Mouse (Mus musculus) limb, embryonic 12.5 days (tissue): ENCODE data around the gene Tmprss6. TPM values are rescaled to one million over a fixed set of nuclear protein-coding genes. Genes with fewer than 3 reads are reported as not detected.

Experiments used
- ATAC-seq: fragments of 200-750 bp; cut with Nextera tagmentation; 2 replicates; pipeline ENCODE4 v1.8.0; 2017; ENCODE audit warnings: low read depth, moderate TSS enrichment; ENCODE audit not compliant: insufficient number of reproducible peaks, insufficient read depth, low FRiP score, low TSS enrichment
- H3K27ac ChIP-seq: fragments of 300-500 bp; sonication (generic); 2 replicates; pipeline ENCODE4 v1.5.1; 2016; ENCODE audit warnings: mild to moderate bottlenecking, moderate library complexity
- H3K27me3 ChIP-seq: fragments of 300-500 bp; sonication (generic); 2 replicates; pipeline ENCODE4 v1.6.1; 2016; ENCODE audit warnings: mild to moderate bottlenecking, moderate library complexity
- H3K36me3 ChIP-seq: fragments of 300-500 bp; sonication (generic); 2 replicates; pipeline ENCODE4 v1.6.1; 2016; ENCODE audit warnings: mild to moderate bottlenecking, moderate library complexity
- H3K4me1 ChIP-seq: fragments of 300-500 bp; sonication (generic); replicated peaks from 2 replicates; pipeline ENCODE4 v1.6.1; 2016
- H3K4me2 ChIP-seq: fragments of 300-500 bp; sonication (generic); 2 replicates; pipeline ENCODE4 v1.6.1; 2016; ENCODE audit warnings: mild to moderate bottlenecking, moderate library complexity
- H3K4me3 ChIP-seq: fragments of 300-500 bp; sonication (generic); replicated peaks from 2 replicates; pipeline ENCODE4 v1.5.1; 2016; ENCODE audit warnings: mild to moderate bottlenecking
- H3K9ac ChIP-seq: fragments of 300-500 bp; sonication (generic); replicated peaks from 2 replicates; pipeline ENCODE4 v1.6.1; 2016; ENCODE audit warnings: mild to moderate bottlenecking, moderate library complexity
- H3K9me3 ChIP-seq: fragments of 300-500 bp; sonication (generic); 2 replicates; pipeline ENCODE4 v1.6.1; 2016; ENCODE audit warnings: mild to moderate bottlenecking, moderate library complexity
- WGBS: fragments of 180-500 bp; shearing (Covaris S2); methylation state at CpG from one replicate; pipeline ENCODE4 v1.1.7; 2016; 5-methylcytosine and 5-hydroxymethylcytosine counted together
- polyA plus RNA-seq: library from polyadenylated mRNA; unstranded; fragments of >200 nt; fragmentation: Nextera tagmentation; extraction: Ambion mirVana; gene quantifications from 2 replicates; pipeline ENCODE4 v1.2.1, GENCODE M21; 2016

Gene Tmprss6
- polyA plus RNA-seq, 1 experiment from 2014 or later, result 0.10 TPM

DNA sequence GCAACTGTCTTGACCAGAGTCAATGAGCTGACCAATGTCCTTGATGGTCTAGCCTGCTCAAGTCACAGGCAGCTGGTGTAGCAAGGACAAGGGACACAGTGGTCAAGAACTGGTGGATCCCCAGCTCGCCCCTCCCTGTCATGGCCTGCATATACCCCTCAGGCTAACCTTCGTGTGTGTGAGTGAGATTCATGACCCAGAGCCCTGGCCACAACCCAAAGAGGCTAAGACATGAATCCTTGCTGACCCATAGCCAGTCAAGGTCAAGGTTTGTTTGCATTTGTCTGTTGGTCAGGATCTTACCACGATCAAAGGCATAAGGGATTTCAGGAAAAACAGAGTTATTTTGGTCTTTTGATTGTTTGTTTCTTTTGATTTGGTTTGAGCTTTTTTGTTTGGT, 14.1 kb upstream of the Tmprss6 start:
- Histone ChIP-seq H3K4me1 (no peaks in the 10 kb centered on the region), H3K36me3 (no peaks in the 10 kb centered on the region), H3K27me3 (peaks cover 10% of the 10 kb centered on the region; the same call in 1 of the 2 replicates), H3K4me3 (no peak overlapping the region), H3K27ac (no peak overlapping the region), H3K9me3 (no peaks in the 10 kb centered on the region; the same call in 1 of the 2 replicates), H3K4me2 (no peak overlapping the region), H3K9ac (no peak overlapping the region)
- no peak for ATAC-seq
- WGBS, result 85% methylated on average over 3 of the region's 3 CpGs

- ATAC-seq, result no peak
- Histone ChIP-seq H3K4me3 (no peak overlapping the region), H3K9me3 (no peaks in the 10 kb centered on the region; the same call in 1 of the 2 replicates), H3K36me3 (no peaks in the 10 kb centered on the region), H3K4me2 (no peak overlapping the region), H3K9ac (no peak overlapping the region), H3K27ac (no peak overlapping the region), H3K27me3 (peaks cover 10% of the 10 kb centered on the region; the same call in 1 of the 2 replicates), H3K4me1 (no peaks in the 10 kb centered on the region)
- 51% methylated on average over 9 of the region's 9 CpGs for WGBS
Measured at GRCm38 (mm10) chr15:78481448-78482000, 13.1 kb upstream of the Tmprss6 start.

GRCm38 (mm10) chr15:78480991-78481390, 12.6 kb upstream of the Tmprss6 start:
- no peak for ATAC-seq
- H3K9ac ChIP-seq, result no peak overlapping the region
- 76% methylated on average over 2 of the region's 2 CpGs for WGBS
- H3K4me3 ChIP-seq, result no peak overlapping the region
- H3K9me3 ChIP-seq, result no peaks in the 10 kb centered on the region; the same call in 1 of the 2 replicates
- H3K4me2 ChIP-seq, result no peak overlapping the region
- H3K4me1 ChIP-seq, result no peaks in the 10 kb centered on the region
- H3K27me3 ChIP-seq, result peaks cover 5% of the 10 kb centered on the region; the same call in 1 of the 2 replicates
- no peaks in the 10 kb centered on the region for H3K36me3 ChIP-seq
- H3K27ac ChIP-seq, result no peak overlapping the region

GRCm38 (mm10) chr15:78480111-78480510, 11.7 kb upstream of the Tmprss6 start:
- WGBS, result 71% methylated on average over 7 of the region's 7 CpGs

GRCm38 (mm10) chr15:78479470-78479869, 11.0 kb upstream of the Tmprss6 start:
- no peak overlapping the region for H3K9ac ChIP-seq
- H3K9me3 ChIP-seq, result no peaks in the 10 kb centered on the region; the same call in 1 of the 2 replicates
- no peak for ATAC-seq
- no peak overlapping the region for H3K4me3 ChIP-seq
- no peak overlapping the region for H3K4me2 ChIP-seq
- peaks cover 9% of the 10 kb centered on the region; the same call in 1 of the 2 replicates for H3K27me3 ChIP-seq
- WGBS, result 75% methylated on average over 5 of the region's 5 CpGs
- no peaks in the 10 kb centered on the region for H3K36me3 ChIP-seq
- H3K4me1 ChIP-seq, result no peaks in the 10 kb centered on the region
- no peak overlapping the region for H3K27ac ChIP-seq

More at GRCm38 (mm10) chr15:78480111-78480510, 11.7 kb upstream of the Tmprss6 start:
- ATAC-seq, result no peak
- no peaks in the 10 kb centered on the region for H3K36me3 ChIP-seq
- H3K4me3 ChIP-seq, result no peak overlapping the region
- no peak overlapping the region for H3K4me2 ChIP-seq
- no peaks in the 10 kb centered on the region; the same call in 1 of the 2 replicates for H3K9me3 ChIP-seq
- H3K27me3 ChIP-seq, result peaks cover 9% of the 10 kb centered on the region; the same call in 1 of the 2 replicates
- no peak overlapping the region for H3K27ac ChIP-seq
- H3K9ac ChIP-seq, result no peak overlapping the region
- H3K4me1 ChIP-seq, result no peaks in the 10 kb centered on the region

GRCm38 (mm10) chr15:78478073-78478472, 9.6 kb upstream of the Tmprss6 start:
- Histone ChIP-seq H3K4me1 (no peaks in the 10 kb centered on the region), H3K9me3 (no peaks in the 10 kb centered on the region; the same call in 1 of the 2 replicates), H3K4me2 (no peak overlapping the region), H3K27me3 (peaks cover 9% of the 10 kb centered on the region; the same call in 1 of the 2 replicates), H3K9ac (no peak overlapping the region), H3K27ac (no peak overlapping the region), H3K4me3 (no peak overlapping the region), H3K36me3 (no peaks in the 10 kb centered on the region)
- 89% methylated on average over 4 of the region's 4 CpGs for WGBS
- ATAC-seq, result no peak

DNA sequence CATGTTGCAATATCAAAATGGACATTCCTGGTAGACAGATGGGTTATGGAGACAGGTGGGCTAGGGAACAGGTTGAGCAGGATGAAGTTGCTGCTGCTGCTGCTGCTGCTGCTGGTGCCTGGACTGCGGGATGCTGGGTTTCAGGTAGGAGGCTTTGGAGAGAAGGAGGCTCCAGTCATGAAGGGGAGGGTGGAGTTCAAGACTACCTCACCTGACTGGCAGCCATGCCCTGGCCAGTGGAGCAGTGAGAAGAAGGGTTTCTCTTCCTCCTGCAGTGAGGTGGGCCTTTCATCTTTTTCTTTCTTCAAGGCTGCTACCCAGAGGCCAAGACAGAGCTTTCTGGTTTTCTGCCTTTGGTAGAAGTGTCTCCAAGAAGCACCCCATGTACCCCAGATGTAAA, 8.4 kb upstream of the Tmprss6 start:
- H3K4me2 ChIP-seq, result no peak overlapping the region
- 65% methylated on average over 1 of the region's 1 CpGs for WGBS

DNA sequence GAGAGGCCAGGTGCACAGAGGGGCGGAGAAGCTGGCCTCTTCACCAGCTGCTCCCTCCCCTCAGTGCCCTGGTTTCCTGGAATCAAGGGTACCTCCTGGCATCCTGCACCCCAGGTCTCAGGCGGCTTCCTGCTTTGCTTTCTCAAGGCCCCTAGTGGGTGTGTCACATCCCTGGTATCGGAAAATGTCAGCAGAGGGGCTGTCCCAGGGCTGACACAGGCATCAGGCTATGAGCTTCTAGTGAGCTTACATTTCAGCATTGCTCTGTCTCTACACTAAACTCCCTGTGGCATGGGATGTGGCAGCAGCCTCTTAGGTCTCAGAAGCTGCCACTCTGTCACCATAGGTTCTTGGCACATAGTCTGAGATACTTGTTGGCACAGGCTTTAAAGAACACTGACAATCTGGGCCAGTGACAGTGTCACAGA, 7.2 kb upstream of the Tmprss6 start:
- ATAC-seq, result no peak
- no peak overlapping the region for H3K27ac ChIP-seq
- no peaks in the 10 kb centered on the region; the same call in 1 of the 2 replicates for H3K9me3 ChIP-seq
- no peaks in the 10 kb centered on the region for H3K36me3 ChIP-seq
- H3K4me3 ChIP-seq, result no peak overlapping the region
- H3K4me1 ChIP-seq, result no peaks in the 10 kb centered on the region
- 65% methylated on average over 3 of the region's 3 CpGs for WGBS
- H3K4me2 ChIP-seq, result no peak overlapping the region
- peaks cover 9% of the 10 kb centered on the region; the same call in 1 of the 2 replicates for H3K27me3 ChIP-seq
- H3K9ac ChIP-seq, result no peak overlapping the region

More for the DNA sequence above, 8.4 kb upstream of the Tmprss6 start:
- peaks cover 9% of the 10 kb centered on the region; the same call in 1 of the 2 replicates for H3K27me3 ChIP-seq
- no peaks in the 10 kb centered on the region for H3K36me3 ChIP-seq
- H3K4me3 ChIP-seq, result no peak overlapping the region
- ATAC-seq, result no peak
- no peak overlapping the region for H3K27ac ChIP-seq
- H3K4me1 ChIP-seq, result no peaks in the 10 kb centered on the region
- no peaks in the 10 kb centered on the region; the same call in 1 of the 2 replicates for H3K9me3 ChIP-seq
- no peak overlapping the region for H3K9ac ChIP-seq

- no peak for ATAC-seq
Measured at GRCm38 (mm10) chr15:78473442-78473841, 5.0 kb upstream of the Tmprss6 start.

GRCm38 (mm10) chr15:78471902-78472301, 3.5 kb upstream of the Tmprss6 start:
- no peak overlapping the region for H3K27ac ChIP-seq

More at GRCm38 (mm10) chr15:78473442-78473841, 5.0 kb upstream of the Tmprss6 start:
- Histone ChIP-seq H3K4me2 (no peak overlapping the region), H3K4me3 (no peak overlapping the region), H3K36me3 (no peaks in the 10 kb centered on the region), H3K4me1 (no peaks in the 10 kb centered on the region), H3K9me3 (no peaks in the 10 kb centered on the region), H3K9ac (no peak overlapping the region), H3K27ac (no peak overlapping the region), H3K27me3 (peaks cover 9% of the 10 kb centered on the region; the same call in 1 of the 2 replicates)
- 79% methylated on average over 6 of the region's 6 CpGs for WGBS

DNA sequence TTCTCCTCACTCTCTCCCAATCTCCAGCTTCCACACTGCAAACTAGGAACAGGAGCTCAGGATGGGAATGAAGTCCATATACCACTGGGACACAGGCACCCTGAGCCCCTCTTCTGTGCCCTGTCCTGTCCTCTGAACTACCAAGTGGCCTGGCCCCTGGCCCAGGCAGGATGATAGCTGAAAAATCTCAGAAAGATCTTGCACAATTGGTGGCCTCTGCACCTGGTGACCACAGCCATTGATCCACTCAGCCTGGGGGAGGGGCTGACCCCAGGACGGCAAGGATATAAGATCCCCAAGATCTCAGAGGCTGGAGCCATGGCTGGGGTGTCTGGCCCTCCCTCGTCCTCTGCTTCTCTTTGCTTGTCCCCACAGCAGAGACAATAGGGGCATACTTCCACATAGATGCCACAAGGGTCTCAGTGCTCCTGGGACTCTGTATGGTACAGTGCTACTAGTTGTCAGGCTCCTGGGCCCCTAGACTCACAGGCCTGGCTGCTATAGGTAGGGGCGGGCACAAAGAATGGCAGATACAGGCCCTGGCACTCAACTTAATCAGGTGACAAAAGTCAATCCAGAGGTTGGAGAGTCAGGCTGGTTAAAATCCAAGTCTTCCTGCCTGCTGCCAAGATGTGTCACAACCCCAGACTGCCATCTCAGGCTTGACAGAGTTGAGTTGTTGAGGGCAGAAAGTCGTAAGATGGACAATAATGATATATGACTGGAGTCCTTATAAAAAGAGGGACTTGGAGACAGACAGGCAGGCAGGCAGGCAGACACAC, 2.3 kb upstream of the Tmprss6 start:
- WGBS, result 70% methylated on average over 4 of the region's 4 CpGs
- H3K27me3 ChIP-seq, result 0 out of 2 replicates have a peak, but pooled peaks cover 4% of the 10 kb centered on the region
- no peaks in the 10 kb centered on the region for H3K9me3 ChIP-seq
- H3K9ac ChIP-seq, result no peak overlapping the region
- no peaks in the 10 kb centered on the region for H3K36me3 ChIP-seq
- ATAC-seq, result no peak
- no peak overlapping the region for H3K27ac ChIP-seq
- H3K4me2 ChIP-seq, result no peak overlapping the region
- no peak overlapping the region for H3K4me3 ChIP-seq
- no peaks in the 10 kb centered on the region for H3K4me1 ChIP-seq

More at GRCm38 (mm10) chr15:78471902-78472301, 3.5 kb upstream of the Tmprss6 start:
- 49% methylated on average over 7 of the region's 7 CpGs for WGBS
- Histone ChIP-seq H3K9ac (no peak overlapping the region), H3K27me3 (peaks cover 9% of the 10 kb centered on the region; the same call in 1 of the 2 replicates), H3K9me3 (no peaks in the 10 kb centered on the region), H3K4me3 (no peak overlapping the region), H3K4me1 (no peaks in the 10 kb centered on the region), H3K36me3 (no peaks in the 10 kb centered on the region), H3K4me2 (no peak overlapping the region)
- ATAC-seq, result no peak
